Mouse (Mus musculus) retina, embryonic 14.5 days (tissue): ENCODE data around the gene Tes3-ps.
A peak's percentile ranks its signal among the peaks of the same experiment; 100 is the strongest.

Experiments used
- DNase-seq: peaks from one replicate; pipeline ENCODE4 v3.0.0-alpha.2; 2015; ENCODE audit warnings: low spot score

Tes3-ps gene

DNA sequence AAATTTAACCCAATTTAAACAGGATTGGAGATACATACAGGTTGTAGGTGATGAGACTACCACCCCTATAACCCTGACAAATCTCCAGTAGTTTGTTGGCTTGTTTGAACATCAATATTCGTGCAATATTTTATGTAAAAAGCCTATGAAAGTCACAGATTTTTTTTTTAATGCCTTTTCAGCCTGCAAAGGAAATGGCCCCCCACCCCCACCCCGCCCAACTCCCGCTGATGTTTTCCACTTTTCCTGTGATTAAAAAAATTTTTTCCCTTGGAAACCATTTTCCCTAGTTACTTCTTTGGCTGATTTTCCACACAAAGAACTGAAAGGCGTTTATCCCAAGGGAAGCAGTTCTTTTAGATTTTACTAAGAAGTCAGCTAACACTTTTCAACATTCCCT, 11.4 kb downstream of the Tes3-ps start, which contains the start of gene Ecm2:
Gene Ecm2, plus strand, starts transcription at position 301 of the 400 bp plus-strand sequence.
- DNase-seq: no peak

DNA sequence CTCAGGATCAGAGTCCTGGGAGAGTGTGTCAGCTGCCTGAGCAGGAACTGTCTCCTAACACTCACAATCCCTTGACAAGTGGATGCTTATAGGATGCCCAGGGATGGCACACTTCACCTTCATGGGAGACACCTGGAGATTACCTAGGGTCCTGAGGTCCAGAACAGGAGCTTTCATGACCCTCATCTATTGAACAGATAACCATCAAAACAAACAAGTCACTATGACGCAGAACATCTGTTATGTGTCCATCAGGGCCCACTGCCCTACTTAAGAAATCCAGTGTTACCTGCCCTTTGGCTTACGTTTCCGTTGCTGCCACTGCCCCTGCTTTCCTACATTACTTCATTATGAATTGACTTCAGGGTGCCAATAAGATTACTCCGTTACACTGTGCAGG, 12.7 kb downstream of the Tes3-ps start:
- no peak for DNase-seq

DNA sequence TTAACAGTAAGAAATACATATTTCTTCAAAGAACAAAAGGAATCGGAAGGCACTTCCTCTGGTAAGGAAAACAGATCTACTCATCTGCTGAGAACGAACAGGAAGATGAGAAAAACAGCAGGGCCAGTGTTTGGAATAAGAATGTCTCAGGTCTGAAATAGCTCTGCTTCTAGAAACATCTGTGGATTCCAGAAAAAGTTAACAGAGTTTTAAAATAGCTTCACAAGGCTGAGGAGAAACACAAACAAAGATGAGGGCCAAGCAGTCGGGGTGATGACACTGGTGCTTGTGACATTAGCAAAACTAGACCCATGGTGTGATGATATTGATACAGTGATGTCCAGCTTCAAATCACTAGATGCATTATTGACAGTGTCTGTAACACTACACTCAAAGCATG, 14.1 kb downstream of the Tes3-ps start:
- no peak for DNase-seq

DNA sequence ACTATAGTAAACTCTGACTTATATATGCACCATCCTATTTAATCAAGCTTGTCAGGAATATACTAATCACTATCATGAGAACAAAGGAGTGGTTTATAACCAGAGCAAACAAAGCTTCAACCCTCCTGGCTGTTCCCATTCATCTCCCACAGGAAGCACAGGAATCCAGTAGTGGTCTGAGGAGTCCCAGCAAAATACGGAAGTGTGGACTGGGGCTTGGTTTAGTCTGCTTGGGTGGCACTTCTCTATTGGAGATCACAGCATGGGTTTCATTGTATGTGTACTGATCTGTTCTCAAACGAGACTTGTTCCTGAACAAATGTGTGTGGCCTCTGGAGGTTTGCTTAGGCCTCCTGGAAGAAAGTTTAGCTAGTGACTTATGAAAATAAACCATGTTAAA, 25.6 kb downstream of the Tes3-ps start:
- DNase-seq: peak; percentile 6

DNA sequence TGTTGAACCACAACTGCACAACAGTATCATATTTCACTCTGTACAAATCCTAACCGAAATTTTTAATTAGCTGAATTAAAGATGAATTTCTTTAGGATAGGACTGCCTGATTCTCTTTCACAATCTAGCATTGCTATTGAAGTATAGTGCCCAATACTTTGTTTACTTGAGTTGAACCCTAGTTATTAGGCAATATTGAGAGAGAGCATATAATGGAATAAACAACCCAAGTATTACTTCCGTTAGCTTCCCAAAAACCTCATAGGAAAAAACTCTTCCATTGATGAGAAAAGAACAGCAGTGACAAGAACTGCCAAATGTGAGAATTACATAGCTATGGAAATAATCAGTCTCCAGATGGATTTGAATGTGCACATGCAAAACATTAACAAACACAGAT, 33.1 kb downstream of the Tes3-ps start:
- no peak for DNase-seq

DNA sequence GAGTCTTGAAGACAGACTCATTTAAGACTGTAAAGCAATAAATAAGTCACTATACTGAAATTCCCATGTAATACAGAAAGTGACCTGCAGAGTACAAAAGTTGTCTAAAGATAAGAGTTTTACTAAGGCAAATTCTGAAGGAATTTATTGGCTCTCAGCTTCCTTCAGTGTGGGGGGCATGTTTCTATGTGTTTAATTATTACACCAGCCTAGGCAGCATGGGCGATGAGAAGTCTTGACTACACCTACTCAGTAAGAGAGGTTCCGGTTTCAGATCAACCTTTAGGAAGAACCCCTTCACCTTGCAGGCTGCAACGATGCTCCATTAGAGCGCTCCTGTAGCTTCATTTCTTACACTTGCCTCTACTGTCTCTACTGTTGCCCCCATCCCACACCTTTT, 37.5 kb downstream of the Tes3-ps start:
- no peak for DNase-seq

DNA sequence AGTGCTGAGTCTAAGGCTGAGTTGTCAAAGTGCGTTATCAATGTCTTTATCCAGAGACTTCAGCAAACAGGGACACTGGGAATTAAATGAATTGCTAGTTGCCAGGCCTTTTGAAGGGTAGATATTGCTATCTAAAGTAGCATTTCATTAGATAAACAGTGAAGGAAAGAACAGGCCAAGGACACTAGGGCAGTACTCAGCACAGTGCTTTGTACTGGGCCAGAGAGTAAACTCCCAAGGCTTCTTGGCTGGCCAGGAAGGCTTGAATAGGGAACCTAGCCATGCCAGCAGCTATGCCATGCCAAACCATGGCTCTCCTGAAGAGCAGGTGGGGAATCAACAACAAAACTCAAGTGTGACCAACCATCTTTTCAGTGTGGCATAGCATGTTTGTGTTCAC, 43.8 kb downstream of the Tes3-ps start:
- DNase-seq: no peak

DNA sequence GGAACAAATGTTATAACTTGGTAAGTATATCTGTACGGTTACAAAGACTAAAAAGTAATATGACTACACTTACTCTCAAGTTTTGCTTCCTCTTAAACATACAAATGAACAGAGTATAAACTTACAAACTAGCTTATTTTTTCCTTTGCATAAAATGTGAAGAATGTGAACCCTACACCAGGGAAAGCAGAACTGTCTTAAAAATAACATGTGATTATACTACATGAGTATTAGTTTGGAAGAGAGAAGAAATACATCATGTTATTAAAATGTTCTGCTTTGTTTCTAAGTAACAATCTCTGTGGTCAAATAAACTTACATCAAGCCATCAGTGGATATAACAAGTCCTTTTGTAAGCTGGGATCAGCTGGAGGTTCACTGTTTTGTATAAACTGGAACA, 45.6 kb downstream of the Tes3-ps start:
- DNase-seq: no peak

DNA sequence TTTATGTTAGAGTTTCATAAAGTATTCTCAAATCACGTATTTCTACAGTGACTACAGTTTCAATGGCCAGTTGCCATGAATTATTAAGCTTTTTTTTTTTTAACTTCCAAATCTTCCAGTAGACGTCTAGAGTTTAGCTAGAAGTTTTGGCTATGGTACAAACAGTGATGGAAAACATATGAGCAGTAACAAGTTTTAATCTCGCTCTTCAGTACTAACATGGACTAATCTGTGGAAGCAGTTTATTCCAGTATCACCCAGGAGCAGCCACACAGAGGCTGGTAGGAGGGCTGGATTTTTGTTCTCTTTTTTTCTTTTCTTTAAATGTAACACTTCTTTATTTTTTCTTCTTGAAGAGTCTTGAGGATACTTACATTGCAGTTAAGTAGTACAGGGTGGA, 51.2 kb downstream of the Tes3-ps start, which contains the start of gene Aspn:
Gene Aspn, plus strand, starts transcription at position 165 of the 400 bp plus-strand sequence.
- no peak for DNase-seq

DNA sequence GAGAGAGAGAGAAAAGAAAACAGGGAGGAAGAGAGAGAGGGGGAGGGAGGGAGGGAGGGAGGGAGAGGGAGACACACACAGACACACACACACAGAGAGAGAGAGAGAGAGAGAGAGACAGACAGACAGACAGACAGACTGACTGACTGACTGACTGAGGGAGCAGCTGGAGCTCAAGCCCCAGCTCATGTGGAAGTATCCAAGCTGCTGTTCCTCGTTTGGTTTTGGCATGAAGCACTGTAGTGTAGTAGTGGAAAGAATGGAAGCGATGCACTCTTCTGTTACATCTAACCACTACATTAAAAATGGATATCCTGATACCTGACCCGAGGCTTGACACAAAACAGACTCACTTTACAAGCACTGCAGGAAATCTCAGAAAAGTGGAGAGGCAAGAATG, 52.5 kb downstream of the Tes3-ps start:
- no peak for DNase-seq
